Mouse (Mus musculus) MEL (cell line): ENCODE measurements at regions not wholly inside any gene's neighbourhood (a gene's known extent, or its start where the extent isn't known, plus 50 kb on each side); places are given as distances from the start of the nearest gene placed in this dataset.

Experiments used
- ELF1 ChIP-seq: IDR thresholded peaks from 2 replicates; pipeline ENCODE4 v1.6.1; 2014; ENCODE audit warnings: low read depth, mild to moderate bottlenecking, inconsistent platforms, low read length, improper control_type of control experiment, moderate library complexity
- POLR2AphosphoS2 ChIP-seq: IDR thresholded peaks from 2 replicates; pipeline ENCODE4 v1.6.1; 2011; ENCODE audit warnings: low read length, improper control_type of control experiment

- TF ChIP-seq ELF1 (no peak), POLR2AphosphoS2 (no peak)
Measured at GRCm38 (mm10) chr14:87289708-87290243, 126.7 kb upstream of the Tdrd3 start.
